Mouse (Mus musculus): ENCODE data around the gene Suox. TPM values are rescaled to one million over a fixed set of nuclear protein-coding genes. Genes with fewer than 3 reads are reported as not detected.

Gene Suox
- total and polyA plus RNA-seq, 2 experiments from 2014 or later = 10.3 to 15.5 TPM

GRCm38 (mm10) chr10:128620241-128620640 lies 53.6 kb downstream of the Suox start:
- Histone ChIP-seq H3K4me2 (ENCODE audit: low read depth, low read length) (no peak overlapping the region), H3K4me3 (ENCODE audit: low read length) (no peak overlapping the region), H3K9ac (replicated peaks; ENCODE audit: low read length) (no peak overlapping the region), H3K27me3 (ENCODE audit: insufficient read depth, low read length) (no peaks in the 10 kb centered on the region), H3K9me3 (ENCODE audit: low read length) (no peaks in the 10 kb centered on the region), H3K4me1 (ENCODE audit: insufficient read depth, low read length) (no peaks in the 10 kb centered on the region), H3K27ac (no peak overlapping the region), H3K36me3 (ENCODE audit: insufficient read depth, low read length) (peaks cover 6% of the 10 kb centered on the region)
- ATAC-seq (no peak), DNase-seq (ENCODE audit: low spot score) (no peak)
- no peak for TF ChIP-seq CTCF (IDR thresholded peaks at IDR 0.05; ENCODE audit: low read depth)

Other genes with a start within 250 kb of the Suox start
- gene Smarcc2, start 214.8 kb downstream of the Suox start, total RNA-seq (2014; rRNA removed) = 174 and 181 TPM in 2 replicates
- gene Smarcc2, start 214.8 kb downstream of the Suox start, polyA plus RNA-seq (2015; fragmentation: Nextera tagmentation; extraction: Ambion mirVana) = 112 and 120 TPM in 2 replicates
- 565 and 585 TPM in 2 replicates for gene Myl6, start 179.9 kb downstream of the Suox start, total RNA-seq (2014; rRNA removed)
- 1,081 and 1,089 TPM in 2 replicates for gene Myl6, start 179.9 kb downstream of the Suox start, polyA plus RNA-seq (2015; fragmentation: Nextera tagmentation; extraction: Ambion mirVana)
- gene Myl6b, start 175.4 kb downstream of the Suox start, total RNA-seq (2014; rRNA removed) = 27.1 and 34.6 TPM in 2 replicates
- 4.2 and 4.9 TPM in 2 replicates for gene Myl6b, start 175.4 kb downstream of the Suox start, polyA plus RNA-seq (2015; fragmentation: Nextera tagmentation; extraction: Ambion mirVana)
- 22.9 and 29.0 TPM in 2 replicates for gene Esyt1, start 148.2 kb downstream of the Suox start, total RNA-seq (2014; rRNA removed)
- 13.3 TPM in 2 replicates for gene Esyt1, start 148.2 kb downstream of the Suox start, polyA plus RNA-seq (2015; fragmentation: Nextera tagmentation; extraction: Ambion mirVana)
- gene Zc3h10, start 126.3 kb downstream of the Suox start, total RNA-seq (2014; rRNA removed) = 19.3 and 19.4 TPM in 2 replicates
- gene Zc3h10, start 126.3 kb downstream of the Suox start, polyA plus RNA-seq (2015; fragmentation: Nextera tagmentation; extraction: Ambion mirVana) = 12.5 and 13.8 TPM in 2 replicates
- 412 and 501 TPM in 2 replicates for gene Rpl41, start 124.8 kb downstream of the Suox start, total RNA-seq (2014; rRNA removed)
- 2,609 and 2,618 TPM in 2 replicates for gene Rpl41, start 124.8 kb downstream of the Suox start, polyA plus RNA-seq (2015; fragmentation: Nextera tagmentation; extraction: Ambion mirVana)
- gene Pa2g4, start 108.1 kb downstream of the Suox start, total RNA-seq (2014; rRNA removed) = 48.0 and 61.2 TPM in 2 replicates
- 114 and 117 TPM in 2 replicates for gene Pa2g4, start 108.1 kb downstream of the Suox start, polyA plus RNA-seq (2015; fragmentation: Nextera tagmentation; extraction: Ambion mirVana)
- gene Erbb3, start 84.4 kb downstream of the Suox start, total RNA-seq (2014; rRNA removed) = 1.3 and 1.7 TPM in 2 replicates
- gene Erbb3, start 84.4 kb downstream of the Suox start, polyA plus RNA-seq (2015; fragmentation: Nextera tagmentation; extraction: Ambion mirVana) = 0.64 and 0.65 TPM in 2 replicates
- gene Rps26, start 47.3 kb downstream of the Suox start, total RNA-seq (2014; rRNA removed) = 1,199 and 1,407 TPM in 2 replicates
- 399 and 422 TPM in 2 replicates for gene Rps26, start 47.3 kb downstream of the Suox start, polyA plus RNA-seq (2015; fragmentation: Nextera tagmentation; extraction: Ambion mirVana)
- 11.0 and 90.5 TPM in 2 replicates for gene Ikzf4, start 28.1 kb downstream of the Suox start, total RNA-seq (2014; rRNA removed)
- 8.6 and 9.8 TPM in 2 replicates for gene Ikzf4, start 28.1 kb downstream of the Suox start, polyA plus RNA-seq (2015; fragmentation: Nextera tagmentation; extraction: Ambion mirVana)
- 108 and 127 TPM in 2 replicates for gene Rab5b, start 22.2 kb upstream of the Suox start, total RNA-seq (2014; rRNA removed)
- 97.5 and 99.7 TPM in 2 replicates for gene Rab5b, start 22.2 kb upstream of the Suox start, polyA plus RNA-seq (2015; fragmentation: Nextera tagmentation; extraction: Ambion mirVana)
- 0.63 and 1.0 TPM in 2 replicates for gene Pmel, start 30.1 kb upstream of the Suox start, total RNA-seq (2014; rRNA removed)
- gene Pmel, start 30.1 kb upstream of the Suox start, polyA plus RNA-seq (2015; fragmentation: Nextera tagmentation; extraction: Ambion mirVana) = 1.0 and 1.4 TPM in 2 replicates
- 17.5 and 21.2 TPM in 2 replicates for gene Cdk2, start 31.0 kb upstream of the Suox start, total RNA-seq (2014; rRNA removed)
- gene Cdk2, start 31.0 kb upstream of the Suox start, polyA plus RNA-seq (2015; fragmentation: Nextera tagmentation; extraction: Ambion mirVana) = 16.6 and 17.7 TPM in 2 replicates
- 6.2 and 6.6 TPM in 2 replicates for gene Dgka, start 70.8 kb upstream of the Suox start, total RNA-seq (2014; rRNA removed)
- gene Dgka, start 70.8 kb upstream of the Suox start, polyA plus RNA-seq (2015; fragmentation: Nextera tagmentation; extraction: Ambion mirVana) = 6.2 and 6.7 TPM in 2 replicates
- 45.6 and 47.4 TPM in 2 replicates for gene Pym1, start 73.8 kb upstream of the Suox start, total RNA-seq (2014; rRNA removed)
- 51.0 and 51.5 TPM in 2 replicates for gene Pym1, start 73.8 kb upstream of the Suox start, polyA plus RNA-seq (2015; fragmentation: Nextera tagmentation; extraction: Ambion mirVana)
- 0.52 and 2.8 TPM in 2 replicates for gene Mmp19, start 116.8 kb upstream of the Suox start, total RNA-seq (2014; rRNA removed)
- gene Mmp19, start 116.8 kb upstream of the Suox start, polyA plus RNA-seq (2015; fragmentation: Nextera tagmentation; extraction: Ambion mirVana) = 0.59 and 0.61 TPM in 2 replicates
- gene Dnajc14, start 130.0 kb upstream of the Suox start, total RNA-seq (2014; rRNA removed) = 28.6 and 30.9 TPM in 2 replicates
- 32.7 and 37.0 TPM in 2 replicates for gene Dnajc14, start 130.0 kb upstream of the Suox start, polyA plus RNA-seq (2015; fragmentation: Nextera tagmentation; extraction: Ambion mirVana)
- gene Tmem198b, start 130.3 kb upstream of the Suox start, total RNA-seq (2014; rRNA removed) = 26.5 and 27.3 TPM in 2 replicates
- 18.8 and 18.9 TPM in 2 replicates for gene Tmem198b, start 130.3 kb upstream of the Suox start, polyA plus RNA-seq (2015; fragmentation: Nextera tagmentation; extraction: Ambion mirVana)
- 19.4 and 24.3 TPM in 2 replicates for gene Sarnp, start 143.3 kb upstream of the Suox start, total RNA-seq (2014; rRNA removed)
- gene Sarnp, start 143.3 kb upstream of the Suox start, polyA plus RNA-seq (2015; fragmentation: Nextera tagmentation; extraction: Ambion mirVana) = 126 and 143 TPM in 2 replicates
- 12.0 and 23.1 TPM in 2 replicates for gene Ormdl2, start 147.6 kb upstream of the Suox start, total RNA-seq (2014; rRNA removed)
- gene Ormdl2, start 147.6 kb upstream of the Suox start, polyA plus RNA-seq (2015; fragmentation: Nextera tagmentation; extraction: Ambion mirVana) = 23.8 and 24.8 TPM in 2 replicates
- 15.9 and 18.8 TPM in 2 replicates for gene Gdf11, start 217.6 kb upstream of the Suox start, total RNA-seq (2014; rRNA removed)
- 6.7 and 7.6 TPM in 2 replicates for gene Gdf11, start 217.6 kb upstream of the Suox start, polyA plus RNA-seq (2015; fragmentation: Nextera tagmentation; extraction: Ambion mirVana)
- gene Cd63, start 226.9 kb upstream of the Suox start, total RNA-seq (2014; rRNA removed) = 35.2 and 40.9 TPM in 2 replicates
- 417 and 436 TPM in 2 replicates for gene Cd63, start 226.9 kb upstream of the Suox start, polyA plus RNA-seq (2015; fragmentation: Nextera tagmentation; extraction: Ambion mirVana)
- 22.6 and 24.8 TPM in 2 replicates for gene Rdh5, start 248.8 kb upstream of the Suox start, total RNA-seq (2014; rRNA removed)
- gene Rdh5, start 248.8 kb upstream of the Suox start, polyA plus RNA-seq (2015; fragmentation: Nextera tagmentation; extraction: Ambion mirVana) = 21.0 and 29.2 TPM in 2 replicates
- 70.9 and 97.6 TPM in 2 replicates for gene Bloc1s1, start 250.0 kb upstream of the Suox start, total RNA-seq (2014; rRNA removed)
- gene Bloc1s1, start 250.0 kb upstream of the Suox start, polyA plus RNA-seq (2015; fragmentation: Nextera tagmentation; extraction: Ambion mirVana) = 292 and 298 TPM in 2 replicates